Mouse (Mus musculus) ES-Bruce4 (cell line): ENCODE results near the gene Gm17359.

Source experiments
- CTCF ChIP-seq: IDR thresholded peaks from one replicate; pipeline ENCODE4 v1.8.1; 2011; ENCODE audit warnings: low read depth, low read length
- EP300 ChIP-seq: IDR thresholded peaks from 2 replicates; pipeline ENCODE4 v1.6.1; 2011; ENCODE audit warnings: low read depth, low read length; ENCODE audit not compliant: insufficient read depth
- POLR2A ChIP-seq: IDR thresholded peaks from one replicate; pipeline ENCODE4 v1.8.1; 2011; ENCODE audit warnings: low read length; ENCODE audit not compliant: insufficient read depth

- no peak for TF ChIP-seq CTCF
- TF ChIP-seq POLR2A = no peak
- no peak for TF ChIP-seq EP300
Observed at GRCm38 (mm10) chr3:79501166-79501728, 164.8 kb downstream of the Gm17359 start.
